Comparison of ENCODE assay signal across 13 mouse cellular contexts in the genomic region with DNA sequence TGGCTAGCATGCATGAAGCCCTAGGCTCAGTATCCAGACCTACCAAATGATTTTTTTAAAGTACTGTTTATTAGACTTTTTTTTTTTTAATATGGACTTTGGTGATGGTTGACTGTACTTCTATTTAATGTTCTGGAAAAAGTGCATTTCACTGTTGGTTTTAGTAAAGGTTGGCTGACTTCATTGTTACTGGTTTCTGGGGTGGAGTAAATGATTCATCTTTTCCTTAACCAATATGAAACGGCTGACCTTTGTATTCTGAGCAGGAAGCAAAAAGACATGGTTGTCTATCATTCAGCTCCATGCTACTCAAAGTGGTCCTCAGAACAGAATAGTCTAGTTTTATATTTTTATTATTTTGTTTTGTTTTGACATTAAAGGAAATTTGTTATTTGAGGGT.
"Had no signal": no experiment of that assay in that cellular context is flagged by ENCODE, and none has a peak within 500 bp of the region (broad histone marks: within the 10 kb centered on the region; RNA-seq: fewer than 3 reads in every experiment).

No protein-coding gene starts in this region.

- H3K4me3 ChIP-seq: layer of hippocampus, adult 2 months; limb, embryonic 12.5 days; liver, embryonic 13.5 days; lung, embryonic 15.5 days; megakaryocyte, embryonic 14.5 days; midbrain, embryonic 12.5 days had no signal

- H3K27me3 ChIP-seq: limb, embryonic 12.5 days; liver, embryonic 13.5 days; lung, embryonic 15.5 days; megakaryocyte, embryonic 14.5 days had no signal

- DNase-seq: kidney, adult 18-20 months; liver; liver, embryonic 13.5 days; liver, postnatal 0 days; lung, postnatal 14 days; thymus, postnatal 4 days had no signal

- H3K27ac ChIP-seq: layer of hippocampus, adult 2 months; limb, embryonic 12.5 days; liver, embryonic 13.5 days; lung, embryonic 15.5 days; macrophage; midbrain, embryonic 12.5 days; stomach, postnatal 0 days had no signal

- H3K4me1 ChIP-seq: limb, embryonic 12.5 days; lung, embryonic 15.5 days had no signal

- H3K9ac ChIP-seq: limb, embryonic 12.5 days; liver, embryonic 13.5 days; liver, postnatal 0 days; lung, embryonic 15.5 days; midbrain, embryonic 12.5 days had no signal

- H3K9me3 ChIP-seq: limb, embryonic 12.5 days; liver, embryonic 13.5 days; lung, embryonic 15.5 days; megakaryocyte, embryonic 14.5 days; midbrain, embryonic 12.5 days had no signal

- H3K4me2 ChIP-seq: limb, embryonic 12.5 days; liver, embryonic 13.5 days; lung, embryonic 15.5 days had no signal

- H3K36me3 ChIP-seq: limb, embryonic 12.5 days; liver, embryonic 13.5 days; lung, embryonic 15.5 days; midbrain, embryonic 12.5 days had no signal
